Mouse (Mus musculus): ENCODE measurements around the gene Dcaf8.

DNA sequence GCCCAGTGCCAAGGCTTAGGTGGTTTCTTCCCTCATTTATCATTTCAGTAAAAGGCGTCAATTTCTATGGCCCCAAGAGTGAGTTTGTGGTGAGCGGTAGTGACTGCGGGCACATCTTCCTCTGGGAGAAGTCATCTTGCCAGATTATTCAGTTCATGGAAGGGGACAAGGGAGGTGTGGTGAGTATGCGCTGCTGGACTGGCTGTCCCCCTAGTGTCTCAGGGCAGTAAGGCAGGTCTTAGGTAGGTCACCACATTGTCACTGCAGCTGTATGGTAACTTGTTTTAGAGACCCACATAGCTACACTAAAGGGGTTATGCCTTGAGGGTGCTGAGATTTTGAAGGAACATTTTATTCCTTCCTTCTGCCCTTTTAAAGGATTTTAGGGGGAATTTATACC, 41.0 kb downstream of the Dcaf8 start:
- TF ChIP-seq CTCF (IDR thresholded peaks at IDR 0.05; ENCODE audit: low read depth, low read length) (peak; percentile 28), POLR2A (IDR thresholded peaks at IDR 0.05; ENCODE audit: insufficient read depth, low read length) (no peak)
